In the genomic region with DNA sequence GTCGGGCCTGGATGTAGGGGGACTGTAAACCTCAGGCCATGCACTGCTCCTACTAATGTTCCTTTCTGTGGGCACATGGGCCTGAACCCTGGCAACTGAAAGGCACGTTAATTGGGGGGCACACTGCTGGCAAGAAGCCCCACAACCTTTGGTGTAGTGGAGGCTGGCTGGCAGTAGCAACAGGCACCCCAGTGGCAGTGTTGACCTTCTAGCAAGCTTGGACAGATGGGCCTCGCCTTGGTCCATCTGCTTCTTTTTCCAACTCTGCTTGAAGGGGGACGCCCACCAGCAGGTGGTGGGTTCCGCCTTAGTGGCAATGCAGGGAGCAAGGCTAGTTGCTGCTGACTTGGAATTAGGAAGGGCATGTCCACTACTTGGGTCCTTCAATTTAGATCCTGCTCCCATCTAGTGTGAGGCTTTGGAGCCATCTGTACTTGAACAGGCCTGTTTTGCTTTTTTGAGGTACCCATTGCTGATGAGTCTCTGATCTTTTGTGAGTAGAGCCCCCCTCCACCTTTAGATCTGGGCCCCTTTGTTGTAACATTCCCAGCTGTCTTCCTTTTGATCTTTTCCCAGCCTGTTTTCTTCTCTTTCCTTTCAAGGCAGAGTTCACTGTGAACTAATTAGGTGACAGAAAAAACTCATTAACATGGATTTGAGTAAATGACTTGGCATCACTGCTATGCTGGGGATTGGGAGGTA, we compare ENCODE assay signal across 8 mouse cellular contexts. TPM values are rescaled to one million over a fixed set of nuclear protein-coding genes. Genes with fewer than 3 reads are reported as not detected.
DNase-seq lines count a peak whose midpoint lies in the region; ATAC-seq lines count a peak whose summit lies in the region.

No protein-coding gene starts in this region.

- 23% methylated on average over 5 of the region's 5 CpGs for WGBS in heart, embryonic 11.5 days (ENCODE audit: insufficient replicate concordance)
- 7% methylated on average over 5 of the region's 5 CpGs for WGBS in intestine, embryonic 14.5 days
- WGBS in neural tube, embryonic 13.5 days = 6% methylated on average over 5 of the region's 5 CpGs

- peaks cover 36% of the 10 kb centered on the region for H3K4me1 ChIP-seq in heart, embryonic 11.5 days (ENCODE audit: control insufficient read depth, insufficient read depth, low read length)
- H3K4me1 ChIP-seq in intestine, embryonic 14.5 days (replicated peaks; ENCODE audit: control insufficient read depth, insufficient read depth, low read length) = peaks cover 36% of the 10 kb centered on the region
- peaks cover 49% of the 10 kb centered on the region for H3K4me1 ChIP-seq in neural tube, embryonic 13.5 days (replicated peaks)

- H3K4me3 ChIP-seq in heart, embryonic 11.5 days (ENCODE audit: low read depth, low read length) = peak overlapping the region; percentile 86
- peak overlapping the region; percentile 87 for H3K4me3 ChIP-seq in intestine, embryonic 14.5 days (ENCODE audit: low read depth, low read length)
- H3K4me3 ChIP-seq in neural tube, embryonic 13.5 days = peak overlapping the region; percentile 96

- H3K9me3 ChIP-seq in heart, embryonic 11.5 days (replicated peaks; ENCODE audit: control insufficient read depth, low read length) = no peaks in the 10 kb centered on the region
- no peaks in the 10 kb centered on the region for H3K9me3 ChIP-seq in intestine, embryonic 14.5 days (ENCODE audit: control insufficient read depth, low read length)
- no peaks in the 10 kb centered on the region for H3K9me3 ChIP-seq in neural tube, embryonic 13.5 days

- H3K36me3 ChIP-seq in heart, embryonic 11.5 days (ENCODE audit: control insufficient read depth, insufficient read depth, low read length) = no peaks in the 10 kb centered on the region
- H3K36me3 ChIP-seq in intestine, embryonic 14.5 days (ENCODE audit: control insufficient read depth, insufficient read depth, low read length) = no peaks in the 10 kb centered on the region
- peaks cover 14% of the 10 kb centered on the region for H3K36me3 ChIP-seq in neural tube, embryonic 13.5 days

- no peak for DNase-seq in heart, adult 11 months
- peak; percentile 21 for DNase-seq in 3T3-L1 (ENCODE audit: low read depth, low spot score)
- DNase-seq in cerebellum, postnatal 25 days = peak; percentile 89 to 92
- no peak for DNase-seq in intestine, embryonic 14.5 days (ENCODE audit: low spot score)
- no peak for DNase-seq in frontal cortex, adult 2 months (ENCODE audit: extremely low spot score in 1 of 2, low spot score in 1 of 2)
- no peak for DNase-seq in thymus, postnatal 25 days

- peak overlapping the region; percentile 89; the same call in 1 of the 2 replicates for H3K27ac ChIP-seq in heart, embryonic 11.5 days (ENCODE audit: low read depth, low read length)
- no peak overlapping the region for H3K27ac ChIP-seq in intestine, embryonic 14.5 days (ENCODE audit: low read depth)
- H3K27ac ChIP-seq in neural tube, embryonic 13.5 days (replicated peaks) = peak overlapping the region; percentile 97

- ATAC-seq in heart, embryonic 11.5 days (replicated peaks; ENCODE audit: insufficient number of reproducible peaks, low FRiP score, low TSS enrichment) = no peak
- ATAC-seq in intestine, embryonic 14.5 days (replicated peaks; ENCODE audit: low FRiP score, low TSS enrichment, low read depth) = no peak
- ATAC-seq in neural tube, embryonic 13.5 days (ENCODE audit: low read depth) = no peak

- peak overlapping the region; percentile 88 for H3K9ac ChIP-seq in heart, embryonic 11.5 days (ENCODE audit: low read depth, low read length)
- peak overlapping the region; percentile 80 for H3K9ac ChIP-seq in intestine, embryonic 14.5 days (ENCODE audit: low read length)
- H3K9ac ChIP-seq in neural tube, embryonic 13.5 days = peak overlapping the region; percentile 99

- peak overlapping the region; percentile 79 for H3K4me2 ChIP-seq in heart, embryonic 11.5 days
- H3K4me2 ChIP-seq in intestine, embryonic 14.5 days (ENCODE audit: low read length) = peak overlapping the region; percentile 96
- peak overlapping the region; percentile 86 for H3K4me2 ChIP-seq in neural tube, embryonic 13.5 days

- no peaks in the 10 kb centered on the region for H3K27me3 ChIP-seq in heart, embryonic 11.5 days (ENCODE audit: control insufficient read depth, insufficient read depth, low read length)
- H3K27me3 ChIP-seq in intestine, embryonic 14.5 days (replicated peaks; ENCODE audit: control insufficient read depth, insufficient read depth, low read length) = no peaks in the 10 kb centered on the region
- H3K27me3 ChIP-seq in neural tube, embryonic 13.5 days = no peaks in the 10 kb centered on the region

RNA-seq across cellular contexts. Expression of a gene that starts 1.5 kb away (rescaled TPM):
- 24.6 and 28.8 TPM in 2 replicates for polyA plus RNA-seq in heart, embryonic 11.5 days (2014; fragmentation: Nextera tagmentation; extraction: Ambion mirVana)
- polyA plus RNA-seq in intestine, embryonic 14.5 days (2014; fragmentation: Nextera tagmentation; extraction: Ambion mirVana) = 22.0 and 22.9 TPM in 2 replicates
- 64.6 and 80.9 TPM in 2 replicates for polyA plus RNA-seq in neural tube, embryonic 13.5 days (2015; fragmentation: Nextera tagmentation; extraction: Ambion mirVana)
- polyA plus RNA-seq in frontal cortex, adult 2 months (2012; rRNA removed) = 390 and 432 TPM in 2 replicates

RNA-seq across cellular contexts. Expression of a gene that starts 5.8 kb away (rescaled TPM):
- 21.5 and 22.6 TPM in 2 replicates for polyA plus RNA-seq in heart, embryonic 11.5 days (2014; fragmentation: Nextera tagmentation; extraction: Ambion mirVana)
- polyA plus RNA-seq in intestine, embryonic 14.5 days (2014; fragmentation: Nextera tagmentation; extraction: Ambion mirVana) = 22.7 and 22.9 TPM in 2 replicates
- polyA plus RNA-seq in neural tube, embryonic 13.5 days (2015; fragmentation: Nextera tagmentation; extraction: Ambion mirVana) = 51.2 TPM in 2 replicates
- polyA plus RNA-seq in frontal cortex, adult 2 months (2012; rRNA removed) = 42.7 and 43.7 TPM in 2 replicates

RNA-seq across cellular contexts. Expression of a gene that starts 8.3 kb away (rescaled TPM):
- polyA plus RNA-seq in heart, embryonic 11.5 days (2014; fragmentation: Nextera tagmentation; extraction: Ambion mirVana) = 158 and 165 TPM in 2 replicates
- polyA plus RNA-seq in intestine, embryonic 14.5 days (2014; fragmentation: Nextera tagmentation; extraction: Ambion mirVana) = 105 and 107 TPM in 2 replicates
- polyA plus RNA-seq in neural tube, embryonic 13.5 days (2015; fragmentation: Nextera tagmentation; extraction: Ambion mirVana) = 89.4 and 102 TPM in 2 replicates
- 223 and 235 TPM in 2 replicates for polyA plus RNA-seq in frontal cortex, adult 2 months (2012; rRNA removed)

RNA-seq across cellular contexts. Expression of a gene that starts 29.8 kb away (rescaled TPM):
- 17.7 and 17.9 TPM in 2 replicates for polyA plus RNA-seq in heart, embryonic 11.5 days (2014; fragmentation: Nextera tagmentation; extraction: Ambion mirVana)
- 32.7 and 35.7 TPM in 2 replicates for polyA plus RNA-seq in intestine, embryonic 14.5 days (2014; fragmentation: Nextera tagmentation; extraction: Ambion mirVana)
- 18.5 and 24.6 TPM in 2 replicates for polyA plus RNA-seq in neural tube, embryonic 13.5 days (2015; fragmentation: Nextera tagmentation; extraction: Ambion mirVana)
- 32.2 and 32.3 TPM in 2 replicates for polyA plus RNA-seq in frontal cortex, adult 2 months (2012; rRNA removed)

RNA-seq across cellular contexts. Expression of a gene that starts 30.1 kb away (rescaled TPM):
- polyA plus RNA-seq in heart, embryonic 11.5 days (2014; fragmentation: Nextera tagmentation; extraction: Ambion mirVana) = 34.0 and 36.2 TPM in 2 replicates
- polyA plus RNA-seq in intestine, embryonic 14.5 days (2014; fragmentation: Nextera tagmentation; extraction: Ambion mirVana) = 41.2 and 47.4 TPM in 2 replicates
- polyA plus RNA-seq in neural tube, embryonic 13.5 days (2015; fragmentation: Nextera tagmentation; extraction: Ambion mirVana) = 93.2 and 102 TPM in 2 replicates
- polyA plus RNA-seq in frontal cortex, adult 2 months (2012; rRNA removed) = 214 and 226 TPM in 2 replicates

Comparison
In these comparisons a context has a peak if more than half of its experiments do, and no peak if none do; other contexts are left out.
1. DNase-seq: peak in 3T3-L1 (single experiment) and cerebellum, postnatal 25 days (2 of 2); none in heart, adult 11 months (single experiment), intestine, embryonic 14.5 days (single experiment), frontal cortex, adult 2 months (0 of 2) and thymus, postnatal 25 days (single experiment).
2. Peak in every context shown above with its lines, with median percentiles within 50 percentile points of each other: H3K4me2 ChIP-seq, H3K4me3 ChIP-seq and H3K9ac ChIP-seq.